Comparison of ENCODE assay signal across 20 mouse cellular contexts in the genomic region with DNA sequence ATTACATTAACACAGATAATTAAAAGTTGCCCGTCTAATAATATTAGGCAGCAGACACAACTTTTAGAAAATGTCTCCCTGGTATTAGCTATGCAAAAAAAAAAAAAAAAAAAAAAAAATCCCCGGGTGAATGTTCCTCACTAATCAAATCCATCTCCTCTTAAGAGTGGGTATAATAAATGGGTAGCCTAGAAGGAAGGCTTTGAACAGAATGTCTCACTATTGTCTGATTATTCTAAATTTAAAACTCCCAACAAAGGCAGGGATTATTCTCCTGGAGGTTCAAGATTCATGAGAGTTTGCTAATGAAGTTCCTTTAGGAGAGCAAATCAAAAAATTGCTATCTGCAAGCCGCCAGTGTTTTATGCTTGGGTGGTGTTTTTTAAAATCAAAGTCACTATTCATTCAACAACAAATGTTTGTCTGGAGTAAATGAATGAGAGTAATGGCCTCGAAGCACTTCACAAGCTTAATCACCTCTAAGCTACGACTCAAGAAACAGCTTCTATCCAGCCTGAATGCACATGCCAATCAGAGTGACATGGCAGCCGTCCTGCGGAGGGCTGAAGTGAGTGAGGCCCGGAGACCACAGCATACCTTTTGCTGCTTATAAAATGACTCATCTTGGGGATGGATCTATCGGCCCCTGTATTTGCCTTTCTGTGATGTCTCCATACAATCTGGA.
DNase-seq lines count a peak whose midpoint lies in the region; ATAC-seq and TF ChIP-seq lines count a peak whose summit lies in the region.
"Had no signal": no experiment of that assay in that cellular context is flagged by ENCODE, and none has a peak within 500 bp of the region (broad histone marks: within the 10 kb centered on the region; RNA-seq: fewer than 3 reads in every experiment).

No protein-coding gene starts in this region.

- no peak overlapping the region for H3K4me2 ChIP-seq in hindbrain, embryonic 11.5 days (replicated peaks; ENCODE audit: low read depth, low read length)
- no peak overlapping the region for H3K4me2 ChIP-seq in hindbrain, embryonic 14.5 days (replicated peaks)
- H3K4me2 ChIP-seq in forebrain, embryonic 12.5 days, result peak overlapping the region; percentile 50; the same call in 1 of the 2 replicates
- H3K4me2 ChIP-seq: heart, embryonic 13.5 days; liver, embryonic 11.5 days; lung, embryonic 14.5 days; neural tube, embryonic 13.5 days had no signal

- no peak overlapping the region for H3K4me3 ChIP-seq in hindbrain, embryonic 11.5 days (ENCODE audit: low read depth, low read length)
- H3K4me3 ChIP-seq in hindbrain, embryonic 14.5 days (replicated peaks; ENCODE audit: low read length), result no peak overlapping the region
- H3K4me3 ChIP-seq in forebrain, embryonic 12.5 days (replicated peaks), result no peak overlapping the region
- H3K4me3 ChIP-seq in olfactory bulb, adult 2 months (ENCODE audit: insufficient read depth, low read depth, low read length), result no peak overlapping the region
- H3K4me3 ChIP-seq: erythroblast, embryonic 14.5 days; heart, embryonic 13.5 days; limb, embryonic 10.5 days; neural tube, embryonic 13.5 days had no signal

- no peaks in the 10 kb centered on the region for H3K9me3 ChIP-seq in hindbrain, embryonic 11.5 days (ENCODE audit: control insufficient read depth, low read length)
- H3K9me3 ChIP-seq in hindbrain, embryonic 14.5 days (ENCODE audit: control insufficient read depth, low read length), result no peaks in the 10 kb centered on the region
- no peaks in the 10 kb centered on the region for H3K9me3 ChIP-seq in forebrain, embryonic 12.5 days
- H3K9me3 ChIP-seq: heart, embryonic 13.5 days; limb, embryonic 10.5 days; neural tube, embryonic 13.5 days had no signal

- no peaks in the 10 kb centered on the region for H3K27me3 ChIP-seq in hindbrain, embryonic 11.5 days (ENCODE audit: control insufficient read depth, insufficient read depth, low read length)
- H3K27me3 ChIP-seq in hindbrain, embryonic 14.5 days (ENCODE audit: control insufficient read depth, insufficient read depth, low read length), result no peaks in the 10 kb centered on the region
- H3K27me3 ChIP-seq in forebrain, embryonic 12.5 days, result peaks cover 26% of the 10 kb centered on the region; the same call in 1 of the 2 replicates
- H3K27me3 ChIP-seq: heart, embryonic 13.5 days; neural tube, embryonic 13.5 days had no signal

- no peak overlapping the region for H3K27ac ChIP-seq in hindbrain, embryonic 11.5 days (ENCODE audit: low read depth, low read length)
- H3K27ac ChIP-seq in hindbrain, embryonic 14.5 days, result no peak overlapping the region
- H3K27ac ChIP-seq in forebrain, embryonic 12.5 days, result peak overlapping the region; percentile 56; the same call in 1 of the 2 replicates
- peak overlapping the region; percentile 43; the same call in 1 of the 2 replicates for H3K27ac ChIP-seq in olfactory bulb, adult 2 months (ENCODE audit: insufficient read depth, low read depth, low read length)
- H3K27ac ChIP-seq: heart, embryonic 13.5 days; limb, embryonic 10.5 days; neural tube, embryonic 13.5 days had no signal

- no peak overlapping the region for H3K9ac ChIP-seq in hindbrain, embryonic 11.5 days (ENCODE audit: low read depth, low read length)
- no peak overlapping the region for H3K9ac ChIP-seq in hindbrain, embryonic 14.5 days
- no peak overlapping the region for H3K9ac ChIP-seq in forebrain, embryonic 12.5 days
- H3K9ac ChIP-seq: heart, embryonic 13.5 days; lung, embryonic 14.5 days; neural tube, embryonic 13.5 days had no signal

- no peak for TF ChIP-seq POLR2A in olfactory bulb, adult 2 months (IDR thresholded peaks at IDR 0.05; ENCODE audit: insufficient read depth, low read depth, low read length)

- TF ChIP-seq CTCF in olfactory bulb, adult 2 months (IDR thresholded peaks at IDR 0.05; ENCODE audit: insufficient read depth, low read depth, low read length), result no peak

- ATAC-seq in hindbrain, embryonic 11.5 days (ENCODE audit: low FRiP score), result no peak
- no peak for ATAC-seq in hindbrain, embryonic 14.5 days (ENCODE audit: low FRiP score)
- peak; percentile 80; the same call in 1 of the 2 replicates for ATAC-seq in forebrain, embryonic 12.5 days (ENCODE audit: low FRiP score)
- ATAC-seq: inflammation-experienced regulatory T-cells, adult 6 months had no signal

- H3K4me1 ChIP-seq in hindbrain, embryonic 11.5 days (replicated peaks; ENCODE audit: control insufficient read depth, insufficient read depth, low read length), result peaks cover 4% of the 10 kb centered on the region; the same call in 1 of the 2 replicates
- peaks cover 22% of the 10 kb centered on the region for H3K4me1 ChIP-seq in hindbrain, embryonic 14.5 days (replicated peaks; ENCODE audit: control insufficient read depth, insufficient read depth, low read length)
- peaks cover 56% of the 10 kb centered on the region for H3K4me1 ChIP-seq in forebrain, embryonic 12.5 days
- H3K4me1 ChIP-seq in olfactory bulb, adult 2 months (ENCODE audit: control insufficient read depth, insufficient read depth, low read length), result peaks cover 23% of the 10 kb centered on the region

- H3K36me3 ChIP-seq in hindbrain, embryonic 11.5 days (ENCODE audit: control insufficient read depth, insufficient read depth, low read length), result no peaks in the 10 kb centered on the region
- no peaks in the 10 kb centered on the region for H3K36me3 ChIP-seq in hindbrain, embryonic 14.5 days (replicated peaks; ENCODE audit: control insufficient read depth, insufficient read depth)
- H3K36me3 ChIP-seq in forebrain, embryonic 12.5 days (replicated peaks), result no peaks in the 10 kb centered on the region
- H3K36me3 ChIP-seq: heart, embryonic 13.5 days; limb, embryonic 10.5 days; neural tube, embryonic 13.5 days had no signal

- WGBS in hindbrain, embryonic 11.5 days, result 38% methylated on average over 9 of the region's 9 CpGs
- 21% methylated on average over 9 of the region's 9 CpGs for WGBS in hindbrain, embryonic 14.5 days
- WGBS in forebrain, embryonic 12.5 days, result 8% methylated on average over 9 of the region's 9 CpGs
- WGBS in olfactory bulb, adult 2 months, result 27% methylated on average over 9 of the region's 9 CpGs

- peak; percentile 10 for DNase-seq in hindbrain, embryonic 11.5 days (ENCODE audit: low spot score)
- no peak for DNase-seq in hindbrain, embryonic 14.5 days (ENCODE audit: low spot score)
- DNase-seq in embryo, embryonic 10 days (ENCODE audit: low spot score), result peak; percentile 51
- no peak for DNase-seq in cerebellum, adult 9-11 months
- DNase-seq in spleen, postnatal 36 days (ENCODE audit: low spot score in 2 of 2), result no peak
- DNase-seq in cerebellum, postnatal 4 days (ENCODE audit: low spot score in 2 of 2), result no peak
- DNase-seq: adrenal gland, adult 8-10 months; cerebellum, adult 2 months; heart, postnatal 4 days; right cerebral cortex, postnatal 4 days; thymus, postnatal 4 days had no signal

Comparison
In these comparisons a context has a peak if more than half of its experiments do, and no peak if none do; other contexts are left out.
1. DNase-seq: peak in hindbrain, embryonic 11.5 days (single experiment) and embryo, embryonic 10 days (single experiment); none in hindbrain, embryonic 14.5 days (single experiment), cerebellum, adult 9-11 months (single experiment), spleen, postnatal 36 days (0 of 2) and cerebellum, postnatal 4 days (0 of 2).
2. H3K27ac ChIP-seq: peak in forebrain, embryonic 12.5 days (single experiment) and olfactory bulb, adult 2 months (single experiment); none in hindbrain, embryonic 11.5 days (single experiment) and hindbrain, embryonic 14.5 days (single experiment).